Mouse (Mus musculus): ENCODE measurements at regions not wholly inside any gene's neighbourhood (a gene's known extent, or its start where the extent isn't known, plus 50 kb on each side); places are given as distances from the start of the nearest gene placed in this dataset.
A peak's percentile ranks its signal among the peaks of the same experiment; 100 is the strongest.

DNA sequence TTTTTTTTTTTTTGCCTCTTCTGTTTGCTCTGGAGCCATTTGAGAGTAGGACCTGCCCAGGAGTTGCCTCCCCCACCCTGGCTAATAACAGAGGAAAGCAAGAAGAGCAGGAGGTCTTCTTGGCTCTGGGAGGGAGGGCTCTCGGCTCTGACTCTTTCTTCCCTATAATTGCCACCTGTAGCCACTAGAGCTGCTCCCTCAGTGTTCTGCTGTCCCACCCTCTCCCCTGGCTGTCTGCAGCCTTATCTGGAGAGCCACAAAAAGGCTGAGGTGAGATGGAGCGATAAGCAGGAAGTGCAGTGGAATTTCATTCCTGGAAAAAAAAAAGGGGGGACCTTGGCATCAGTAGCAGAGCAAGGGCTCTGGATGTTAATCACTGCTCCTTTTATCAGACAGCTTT is 251.4 kb upstream of the Satb1 start:
- ATAC-seq, result no peak

DNA sequence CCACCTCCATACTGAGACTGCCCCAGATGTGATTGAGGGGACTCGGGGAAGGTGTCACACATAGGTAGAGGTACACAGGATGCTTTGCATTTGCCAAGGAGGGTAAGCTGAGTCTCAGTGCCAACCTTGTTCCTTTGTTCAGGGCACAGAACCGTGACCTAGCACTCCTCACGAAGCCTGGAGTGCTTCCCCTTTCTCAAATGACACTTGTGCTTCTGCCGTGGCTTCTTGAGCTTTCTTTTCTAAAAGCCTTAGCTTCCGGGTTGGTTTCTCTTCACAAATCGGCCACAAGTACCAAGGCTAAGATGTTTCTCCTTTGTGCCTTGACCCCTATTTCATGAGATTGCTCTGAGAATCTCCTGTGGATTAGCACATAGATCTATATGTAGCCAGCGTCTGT is 246.2 kb upstream of the Satb1 start:
- DNase-seq (no peak), ATAC-seq (no peak)
- H3K27me3 ChIP-seq (ENCODE audit: insufficient read depth, low read length), result no peaks in the 10 kb centered on the region
- H3K4me3 ChIP-seq (ENCODE audit: low read depth, low read length), result no peak overlapping the region
- no peak overlapping the region for H3K9ac ChIP-seq
- no peak overlapping the region for H3K27ac ChIP-seq (ENCODE audit: low read depth, low read length)
- no peaks in the 10 kb centered on the region for H3K4me1 ChIP-seq (ENCODE audit: insufficient read depth)
- no peak overlapping the region for H3K4me2 ChIP-seq (ENCODE audit: low read depth)
- H3K36me3 ChIP-seq (ENCODE audit: insufficient read depth), result no peaks in the 10 kb centered on the region
- no peaks in the 10 kb centered on the region for H3K9me3 ChIP-seq (ENCODE audit: low read length)
- no peak for TF ChIP-seq CTCF (IDR thresholded peaks at IDR 0.05; ENCODE audit: low read depth)
- WGBS, result 80% methylated on average over 7 of the region's 7 CpGs

More for the DNA sequence above, 251.4 kb upstream of the Satb1 start:
- Histone ChIP-seq H3K9ac (no peak overlapping the region), H3K4me1 (ENCODE audit: insufficient read depth) (no peaks in the 10 kb centered on the region), H3K4me2 (ENCODE audit: low read depth) (no peak overlapping the region), H3K27me3 (ENCODE audit: insufficient read depth, low read length) (no peaks in the 10 kb centered on the region), H3K27ac (ENCODE audit: low read depth, low read length) (no peak overlapping the region), H3K4me3 (ENCODE audit: low read depth, low read length) (no peak overlapping the region), H3K9me3 (ENCODE audit: low read length) (no peaks in the 10 kb centered on the region), H3K36me3 (ENCODE audit: insufficient read depth) (no peaks in the 10 kb centered on the region)
- DNase-seq, result no peak
- 57% methylated on average over 2 of the region's 2 CpGs for WGBS
- no peak for TF ChIP-seq CTCF (IDR thresholded peaks at IDR 0.05; ENCODE audit: low read depth)

DNA sequence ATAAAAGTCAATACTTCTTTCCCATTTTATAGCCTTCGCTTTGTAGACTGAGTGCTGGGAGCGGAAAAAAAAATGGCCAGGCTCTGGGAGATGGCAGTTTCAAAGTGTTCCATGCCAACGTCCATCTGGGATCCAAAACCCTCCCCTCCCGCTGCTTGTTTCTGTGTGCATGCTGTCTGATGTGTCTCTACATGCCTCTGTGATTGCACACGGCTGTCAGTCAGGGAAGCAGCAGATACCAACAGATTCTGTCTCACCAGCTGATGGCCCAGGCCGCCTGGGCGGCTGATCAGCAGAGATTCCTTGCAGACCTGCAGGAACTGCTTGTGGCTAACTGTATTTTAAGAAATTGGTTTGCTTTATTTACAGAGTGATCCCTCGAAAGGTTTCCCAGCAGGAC is 245.4 kb upstream of the Satb1 start:
- no peak for TF ChIP-seq CTCF (IDR thresholded peaks at IDR 0.05; ENCODE audit: low read depth)
- Histone ChIP-seq H3K9me3 (ENCODE audit: low read length) (no peaks in the 10 kb centered on the region), H3K4me1 (ENCODE audit: insufficient read depth) (no peaks in the 10 kb centered on the region), H3K4me2 (ENCODE audit: low read depth) (no peak overlapping the region), H3K27me3 (ENCODE audit: insufficient read depth, low read length) (no peaks in the 10 kb centered on the region), H3K27ac (ENCODE audit: low read depth, low read length) (no peak overlapping the region), H3K4me3 (ENCODE audit: low read depth, low read length) (no peak overlapping the region), H3K9ac (no peak overlapping the region), H3K36me3 (ENCODE audit: insufficient read depth) (no peaks in the 10 kb centered on the region)
- DNase-seq (peak; percentile 76), ATAC-seq (peak; percentile 94)
- WGBS, result 48% methylated on average over 8 of the region's 8 CpGs

DNA sequence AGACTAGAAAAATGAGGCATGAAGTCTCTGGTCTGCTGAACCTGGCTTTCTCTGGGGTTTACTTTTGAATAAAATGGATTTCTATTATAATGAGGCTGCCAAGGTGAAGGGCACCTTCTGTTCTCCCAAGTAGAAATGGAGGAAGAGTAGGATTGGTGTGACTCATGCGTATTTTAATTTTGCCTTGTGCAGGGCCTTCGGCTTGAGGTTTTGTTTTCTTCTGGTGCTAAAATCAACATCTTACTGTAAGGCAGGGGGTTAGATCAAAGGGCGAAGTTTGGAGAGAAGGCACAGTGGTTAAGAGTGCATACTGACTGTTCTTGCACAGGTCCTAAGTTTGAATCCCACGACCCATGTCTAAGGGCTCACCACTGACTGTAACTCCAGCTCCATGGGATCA is 244.9 kb upstream of the Satb1 start:
- H3K36me3 ChIP-seq (ENCODE audit: insufficient read depth), result no peaks in the 10 kb centered on the region
- 91% methylated on average over 4 of the region's 4 CpGs for WGBS
- DNase-seq (no peak), ATAC-seq (0 out of 2 replicates have a peak, but pooled peaks have one; percentile 6)
- H3K27me3 ChIP-seq (ENCODE audit: insufficient read depth, low read length), result no peaks in the 10 kb centered on the region
- H3K4me2 ChIP-seq (ENCODE audit: low read depth), result no peak overlapping the region
- no peaks in the 10 kb centered on the region for H3K4me1 ChIP-seq (ENCODE audit: insufficient read depth)
- no peak overlapping the region for H3K4me3 ChIP-seq (ENCODE audit: low read depth, low read length)
- no peak overlapping the region for H3K9ac ChIP-seq
- H3K9me3 ChIP-seq (ENCODE audit: low read length), result no peaks in the 10 kb centered on the region
- TF ChIP-seq CTCF (IDR thresholded peaks at IDR 0.05; ENCODE audit: low read depth), result no peak
- no peak overlapping the region for H3K27ac ChIP-seq (ENCODE audit: low read depth, low read length)

DNA sequence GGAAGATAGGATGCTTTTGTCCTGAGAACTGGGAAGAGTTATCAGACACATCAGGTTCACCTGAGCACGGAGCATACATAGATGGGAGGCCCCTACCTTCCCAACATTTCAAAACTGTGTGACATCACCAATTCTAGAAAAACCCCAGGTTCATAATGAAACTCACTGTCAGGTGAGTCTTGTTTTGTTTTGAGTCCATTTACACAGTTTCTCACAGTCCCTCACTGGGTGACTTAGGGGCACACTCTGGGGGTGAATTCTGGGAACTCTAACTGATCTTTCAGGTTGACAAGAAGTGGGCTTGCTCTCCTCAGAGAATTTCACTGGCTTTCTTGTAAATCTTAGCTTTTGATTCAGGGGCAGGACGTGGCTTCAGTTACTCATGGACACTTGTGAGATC is 243.7 kb upstream of the Satb1 start:
- H3K4me2 ChIP-seq (ENCODE audit: low read depth), result no peak overlapping the region
- no peak for ATAC-seq
- no peaks in the 10 kb centered on the region for H3K36me3 ChIP-seq (ENCODE audit: insufficient read depth)
- no peak overlapping the region for H3K4me3 ChIP-seq (ENCODE audit: low read depth, low read length)
- no peaks in the 10 kb centered on the region for H3K4me1 ChIP-seq (ENCODE audit: insufficient read depth)
- no peaks in the 10 kb centered on the region for H3K9me3 ChIP-seq (ENCODE audit: low read length)
- H3K27ac ChIP-seq (ENCODE audit: low read depth, low read length), result no peak overlapping the region
- no peaks in the 10 kb centered on the region for H3K27me3 ChIP-seq (ENCODE audit: insufficient read depth, low read length)
- DNase-seq, result no peak
- H3K9ac ChIP-seq, result no peak overlapping the region
- TF ChIP-seq CTCF (IDR thresholded peaks at IDR 0.05; ENCODE audit: low read depth), result no peak
- WGBS, result 91% methylated on average over 2 of the region's 2 CpGs

DNA sequence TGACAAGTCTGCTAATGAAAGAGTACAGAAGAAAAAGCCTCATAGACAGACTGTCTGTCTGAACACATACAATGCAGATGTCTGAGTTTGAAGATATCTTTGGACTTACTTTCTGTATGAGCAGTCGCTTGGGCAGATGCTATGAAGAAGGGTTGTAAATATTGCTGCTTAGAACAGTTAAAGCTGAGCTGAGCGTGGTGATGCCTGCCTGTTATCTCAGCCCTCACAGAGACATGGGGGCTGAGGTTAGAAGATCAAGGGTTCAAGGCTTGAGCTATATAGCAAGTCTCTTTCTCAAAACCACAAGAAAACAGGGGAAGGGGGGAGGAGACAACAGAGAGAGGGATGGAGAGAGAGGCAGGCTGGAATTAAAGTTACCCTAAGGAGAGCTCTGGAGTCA is 234.6 kb upstream of the Satb1 start:
- Histone ChIP-seq H3K4me1 (ENCODE audit: insufficient read depth) (no peaks in the 10 kb centered on the region), H3K27me3 (ENCODE audit: insufficient read depth, low read length) (no peaks in the 10 kb centered on the region), H3K4me3 (ENCODE audit: low read depth, low read length) (no peak overlapping the region), H3K9ac (no peak overlapping the region), H3K4me2 (ENCODE audit: low read depth) (no peak overlapping the region), H3K27ac (ENCODE audit: low read depth, low read length) (no peak overlapping the region), H3K36me3 (ENCODE audit: insufficient read depth) (no peaks in the 10 kb centered on the region), H3K9me3 (ENCODE audit: low read length) (no peaks in the 10 kb centered on the region)
- WGBS, result 78% methylated on average over 2 of the region's 2 CpGs
- no peak for TF ChIP-seq CTCF (IDR thresholded peaks at IDR 0.05; ENCODE audit: low read depth)
- DNase-seq (no peak), ATAC-seq (no peak)

DNA sequence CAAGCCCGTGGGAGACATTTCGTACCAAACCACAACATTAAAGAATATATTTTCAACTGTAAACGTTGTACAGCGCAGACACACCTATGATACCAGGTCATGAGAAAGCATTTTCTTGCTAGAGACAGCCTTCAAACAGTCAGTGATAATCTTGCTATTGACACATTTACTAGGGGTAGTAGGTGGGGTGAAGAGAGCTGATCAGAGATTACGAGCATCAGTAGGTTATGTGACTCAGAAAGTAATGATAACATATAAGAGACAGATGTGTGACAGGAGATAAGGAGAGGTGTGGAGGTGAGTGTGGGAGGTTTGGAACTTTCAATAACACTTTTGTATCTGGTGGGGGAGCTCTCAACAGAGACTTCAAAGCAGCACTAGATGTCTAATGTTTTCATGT is 231.5 kb upstream of the Satb1 start:
- no peak for TF ChIP-seq CTCF (IDR thresholded peaks at IDR 0.05; ENCODE audit: low read depth)
- 91% methylated on average over 5 of the region's 5 CpGs for WGBS
- Histone ChIP-seq H3K9me3 (ENCODE audit: low read length) (no peaks in the 10 kb centered on the region), H3K36me3 (ENCODE audit: insufficient read depth) (no peaks in the 10 kb centered on the region), H3K4me3 (ENCODE audit: low read depth, low read length) (no peak overlapping the region), H3K4me2 (ENCODE audit: low read depth) (no peak overlapping the region), H3K4me1 (ENCODE audit: insufficient read depth) (no peaks in the 10 kb centered on the region), H3K9ac (no peak overlapping the region), H3K27ac (ENCODE audit: low read depth, low read length) (no peak overlapping the region), H3K27me3 (ENCODE audit: insufficient read depth, low read length) (no peaks in the 10 kb centered on the region)
- ATAC-seq (no peak), DNase-seq (no peak)

DNA sequence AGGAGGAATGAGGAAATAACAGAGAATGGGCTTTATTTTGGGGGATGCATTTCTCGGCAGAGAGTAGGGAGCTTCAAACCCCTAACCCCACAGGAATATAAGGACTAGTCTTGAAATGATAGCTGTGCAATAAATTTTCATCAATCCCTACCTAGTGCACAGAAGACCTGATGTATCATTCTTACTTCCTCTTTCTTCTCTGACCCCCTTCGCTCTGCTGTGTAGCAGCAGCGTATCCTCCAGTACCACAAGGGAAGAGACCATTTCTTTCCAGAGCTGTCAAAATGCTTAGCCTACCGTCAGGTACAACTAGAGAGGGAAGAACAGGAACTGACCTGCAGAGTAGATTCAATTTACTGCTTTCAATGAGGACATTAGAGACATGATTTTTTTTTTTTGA is 230.0 kb upstream of the Satb1 start:
- H3K4me1 ChIP-seq (ENCODE audit: insufficient read depth), result no peaks in the 10 kb centered on the region
- DNase-seq, result no peak
- H3K27me3 ChIP-seq (ENCODE audit: insufficient read depth, low read length), result no peaks in the 10 kb centered on the region
- no peak overlapping the region for H3K9ac ChIP-seq
- ATAC-seq, result no peak
- no peak overlapping the region for H3K4me3 ChIP-seq (ENCODE audit: low read depth, low read length)
- no peaks in the 10 kb centered on the region for H3K36me3 ChIP-seq (ENCODE audit: insufficient read depth)
- H3K4me2 ChIP-seq (ENCODE audit: low read depth), result no peak overlapping the region
- TF ChIP-seq CTCF (IDR thresholded peaks at IDR 0.05; ENCODE audit: low read depth), result no peak
- H3K9me3 ChIP-seq (ENCODE audit: low read length), result no peaks in the 10 kb centered on the region
- WGBS, result 93% methylated on average over 4 of the region's 4 CpGs
- H3K27ac ChIP-seq (ENCODE audit: low read depth, low read length), result no peak overlapping the region

All from forebrain, postnatal 0 days (tissue).